Mouse (Mus musculus) C2C12 (cell line): ENCODE data around the gene Tsga13. TPM values are rescaled to one million over a fixed set of nuclear protein-coding genes. Genes with fewer than 3 reads are reported as not detected.

ENCODE experiments used
- H3K27me3 ChIP-seq: one replicate; pipeline ENCODE4 v1.6.1; 2011; ENCODE audit not compliant: control insufficient read depth, insufficient read depth, insufficient read length
- H3K36me3 ChIP-seq: one replicate; pipeline ENCODE4 v1.6.1; 2011; ENCODE audit not compliant: control insufficient read depth, insufficient read depth
- H3K4me3 ChIP-seq: one replicate; pipeline ENCODE4 v1.5.1; 2011; ENCODE audit warnings: mild to moderate bottlenecking, control low read depth; ENCODE audit not compliant: poor library complexity, insufficient read depth, severe bottlenecking
- H3K79me2 ChIP-seq: one replicate; pipeline ENCODE4 v1.6.1; 2011; ENCODE audit not compliant: control insufficient read depth, insufficient read depth
- H3K79me3 ChIP-seq: one replicate; pipeline ENCODE4 v1.6.1; 2011; ENCODE audit warnings: low read depth, control low read depth
- H3ac ChIP-seq: one replicate; pipeline ENCODE3; 2011; ENCODE audit warnings: low read depth; ENCODE audit not compliant: control insufficient read depth, insufficient read length
- CEBPB ChIP-seq: IDR thresholded peaks from one replicate; pipeline ENCODE4 v1.6.1; 2011; ENCODE audit warnings: low read depth, mild to moderate bottlenecking, control low read depth, moderate library complexity
- CTCF ChIP-seq: IDR thresholded peaks from one replicate; pipeline ENCODE4 v1.5.1; 2011; ENCODE audit not compliant: control insufficient read depth, insufficient read depth, insufficient read length
- FOSL1 ChIP-seq: IDR thresholded peaks from one replicate; pipeline ENCODE4 v1.8.0; 2011; ENCODE audit warnings: mild to moderate bottlenecking, low read length; ENCODE audit not compliant: poor library complexity, insufficient read depth, severe bottlenecking
- MAX ChIP-seq: IDR thresholded peaks from one replicate; pipeline ENCODE4 v1.6.1; 2011; ENCODE audit warnings: mild to moderate bottlenecking, control low read depth
- MYOD1 ChIP-seq: IDR thresholded peaks from one replicate; pipeline ENCODE4 v1.6.1; 2011; ENCODE audit warnings: low read depth; ENCODE audit not compliant: control insufficient read depth, insufficient read length
- MYOG ChIP-seq: IDR thresholded peaks from one replicate; pipeline ENCODE4 v1.6.1; 2011; ENCODE audit not compliant: control insufficient read depth, insufficient read length; ENCODE audit errors: extremely low read depth
- USF1 ChIP-seq: IDR thresholded peaks from one replicate; pipeline ENCODE4 v1.6.1; 2011; ENCODE audit warnings: low read depth, mild to moderate bottlenecking, control low read depth, moderate library complexity
- polyA plus RNA-seq: library from polyadenylated mRNA; unstranded; fragments of >200 nt; fragmentation: generic; extraction: Trizol; gene quantifications from one replicate; pipeline ENCODE4 v1.2.1, GENCODE M21; 2012; ENCODE audit warnings: missing spikeins

Gene Tsga13
- polyA plus RNA-seq, 1 experiment: not detected

DNA sequence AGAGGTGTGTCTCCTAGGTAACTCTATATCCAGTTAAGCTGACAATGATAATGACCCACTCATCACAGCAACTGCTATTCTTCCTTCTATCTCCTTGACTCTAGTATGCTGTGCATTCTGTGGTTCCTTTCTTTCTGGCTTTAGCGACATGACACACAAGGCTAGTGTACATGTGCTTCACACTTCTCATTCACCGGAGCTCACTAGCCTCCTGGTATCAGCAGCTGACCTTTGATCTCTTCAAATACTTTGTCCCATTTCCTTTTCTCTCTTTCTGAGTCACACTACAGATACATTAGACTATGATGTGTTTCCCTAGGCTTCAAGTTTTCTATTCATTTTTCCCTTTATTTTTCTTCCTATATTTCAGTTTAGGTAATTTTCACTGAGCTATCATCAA, 60.2 kb downstream of the Tsga13 start:
- no peak overlapping the region for H3ac ChIP-seq
- TF ChIP-seq FOSL1 (no peak), USF1 (no peak), MYOD1 (no peak), CTCF (no peak), MYOG (no peak), MAX (no peak), CEBPB (no peak)
- no peaks in the 10 kb centered on the region for H3K79me3 ChIP-seq
- H3K36me3 ChIP-seq: no peaks in the 10 kb centered on the region
- H3K27me3 ChIP-seq: no peaks in the 10 kb centered on the region
- H3K4me3 ChIP-seq: no peak overlapping the region
- no peaks in the 10 kb centered on the region for H3K79me2 ChIP-seq

DNA sequence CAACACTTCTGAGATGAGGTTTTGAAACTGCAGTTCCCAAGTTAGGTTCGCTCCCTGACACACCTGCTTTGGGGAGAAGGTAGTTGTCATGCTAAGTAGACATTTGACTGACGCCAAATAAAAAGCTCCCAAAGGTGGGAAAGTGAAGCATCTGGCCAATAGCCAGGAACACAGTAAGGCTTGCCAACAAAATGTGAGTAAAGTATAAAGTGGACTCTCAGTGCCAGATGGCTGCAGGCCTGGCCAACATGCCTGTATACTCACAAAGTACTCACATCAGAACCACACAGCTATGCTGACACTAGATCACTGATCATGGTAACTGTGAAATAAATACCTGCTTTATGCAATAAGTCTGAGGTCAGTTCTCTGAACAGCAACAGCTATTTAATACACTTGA, 65.6 kb downstream of the Tsga13 start:
- H3K4me3 ChIP-seq: no peak overlapping the region
- no peaks in the 10 kb centered on the region for H3K79me3 ChIP-seq
- H3K79me2 ChIP-seq: no peaks in the 10 kb centered on the region
- peaks cover 3% of the 10 kb centered on the region for H3K36me3 ChIP-seq
- H3K27me3 ChIP-seq: no peaks in the 10 kb centered on the region
- no peak for TF ChIP-seq MYOD1
- TF ChIP-seq MYOG: no peak
- no peak for TF ChIP-seq CEBPB
- TF ChIP-seq FOSL1: no peak
- TF ChIP-seq CTCF: no peak
- no peak for TF ChIP-seq USF1
- no peak overlapping the region for H3ac ChIP-seq

Other genes with a start within 250 kb of the Tsga13 start
- 5.4 TPM for gene Cep41, start 221.8 kb downstream of the Tsga13 start, polyA plus RNA-seq
- 6.9 TPM for gene Mest, start 192.0 kb downstream of the Tsga13 start, polyA plus RNA-seq
- gene Copg2, start 18.8 kb downstream of the Tsga13 start, polyA plus RNA-seq: 12.0 TPM
- gene Klf14, start 43.5 kb upstream of the Tsga13 start, polyA plus RNA-seq: not detected